Mouse (Mus musculus): Measurements from ENCODE around the gene Col24a1. TPM values are rescaled to one million over a fixed set of nuclear protein-coding genes. Genes with fewer than 3 reads are reported as not detected.

Col24a1 gene
- total RNA-seq, 1 experiment from 2014 or later = not detected

DNA sequence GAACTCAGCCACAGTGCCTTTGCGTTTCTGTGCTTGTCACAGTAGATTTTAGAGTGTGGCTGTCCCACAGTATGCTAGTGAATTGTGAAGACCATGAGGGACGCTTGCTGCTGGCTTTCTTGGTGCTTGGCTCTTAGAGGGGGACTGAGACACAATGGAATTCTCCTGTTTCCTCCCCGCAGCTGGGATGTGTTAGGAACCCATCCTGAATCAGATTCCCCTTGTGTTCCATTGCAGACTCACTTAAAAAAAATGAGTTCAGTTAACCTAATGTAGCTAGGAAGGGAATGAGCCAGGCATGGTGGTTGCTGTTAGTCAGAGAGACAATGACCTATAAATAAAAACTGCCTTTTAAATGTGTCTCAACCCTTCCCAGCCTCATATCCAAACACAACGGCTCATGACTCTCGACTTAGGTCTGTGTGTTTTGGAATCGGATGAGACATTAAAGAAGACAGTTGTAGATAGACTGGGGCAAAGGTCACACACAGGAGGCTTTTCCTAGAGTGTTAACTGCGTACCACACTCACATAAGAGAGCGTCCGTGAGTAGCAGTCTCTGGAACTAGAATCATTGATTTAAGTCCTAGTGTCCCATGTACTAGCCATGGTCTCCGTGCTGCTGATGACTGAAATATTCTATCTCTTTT is 47.7 kb downstream of the Col24a1 start:
- no peak for ATAC-seq (ENCODE audit: extremely low read depth, insufficient number of reproducible peaks, low FRiP score, poor library complexity, severe bottlenecking)

DNA sequence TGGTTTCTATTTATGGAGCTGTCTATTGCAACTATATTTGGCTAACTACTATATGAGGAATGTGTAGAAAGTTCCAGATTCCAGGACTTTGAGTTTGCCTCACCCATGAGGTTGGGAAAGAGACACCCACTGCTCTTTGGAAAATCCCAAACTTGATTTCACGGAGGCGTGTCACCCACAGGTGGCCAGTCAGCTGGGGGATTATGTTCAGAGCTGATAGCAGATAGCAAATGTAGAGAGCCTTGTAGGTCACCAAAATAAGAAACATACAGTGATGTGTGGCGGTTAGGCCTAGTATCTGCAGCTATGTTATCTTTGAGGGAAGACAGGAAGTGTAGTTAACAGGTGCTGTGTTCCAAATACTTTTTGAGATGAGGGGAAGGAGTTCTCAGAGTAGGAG is 56.4 kb downstream of the Col24a1 start:
- ATAC-seq (ENCODE audit: extremely low read depth, insufficient number of reproducible peaks, low FRiP score, poor library complexity, severe bottlenecking) = no peak

DNA sequence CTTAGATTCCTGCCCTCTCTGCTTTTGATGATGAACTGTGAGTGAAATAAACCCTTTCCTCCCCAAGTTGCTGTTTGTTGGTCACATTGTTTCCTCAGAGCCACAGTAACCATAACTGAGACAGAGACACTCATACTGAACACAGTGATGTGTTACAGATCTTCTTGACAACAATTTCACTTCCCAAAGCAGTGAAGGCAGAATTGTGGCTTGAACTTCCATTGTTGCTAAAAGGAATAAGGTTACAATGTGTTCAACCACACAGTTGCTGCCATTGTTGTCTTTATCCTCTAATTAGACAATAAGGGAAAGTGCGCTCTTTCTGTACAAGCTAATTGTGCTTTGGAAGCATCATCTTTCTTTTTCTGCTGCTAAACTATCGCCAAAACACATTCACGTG is 61.7 kb downstream of the Col24a1 start:
- no peak for ATAC-seq (ENCODE audit: extremely low read depth, insufficient number of reproducible peaks, low FRiP score, poor library complexity, severe bottlenecking)

DNA sequence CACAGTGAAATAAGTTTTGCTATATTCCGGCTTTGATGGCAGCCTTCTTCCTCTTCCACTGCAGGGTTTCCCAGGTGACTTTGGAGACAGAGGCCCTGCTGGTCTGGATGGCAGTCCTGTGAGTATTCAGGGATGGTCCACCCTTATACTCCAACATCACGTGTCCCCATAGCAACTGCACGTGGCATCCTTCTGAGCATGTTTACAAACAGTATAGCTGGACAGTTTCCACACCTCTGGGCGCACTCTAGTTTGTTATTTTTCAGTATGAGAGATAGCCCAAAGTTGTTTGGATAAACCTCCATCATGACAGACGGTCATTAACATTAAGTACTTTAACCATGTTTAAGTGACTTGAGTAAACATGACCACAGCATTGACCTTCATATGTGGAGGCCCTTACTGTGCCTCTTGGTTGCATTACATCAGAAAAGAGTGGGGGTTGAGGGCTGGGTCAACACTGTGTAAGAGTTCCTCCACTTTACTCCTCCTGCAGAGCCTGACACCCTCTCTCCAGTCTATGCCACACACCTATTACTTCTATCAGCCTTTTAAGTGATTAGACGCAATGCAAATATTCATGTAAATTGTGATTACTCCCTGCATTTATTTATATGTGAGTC is 64.7 kb downstream of the Col24a1 start:
- ATAC-seq (ENCODE audit: extremely low read depth, insufficient number of reproducible peaks, low FRiP score, poor library complexity, severe bottlenecking) = no peak

DNA sequence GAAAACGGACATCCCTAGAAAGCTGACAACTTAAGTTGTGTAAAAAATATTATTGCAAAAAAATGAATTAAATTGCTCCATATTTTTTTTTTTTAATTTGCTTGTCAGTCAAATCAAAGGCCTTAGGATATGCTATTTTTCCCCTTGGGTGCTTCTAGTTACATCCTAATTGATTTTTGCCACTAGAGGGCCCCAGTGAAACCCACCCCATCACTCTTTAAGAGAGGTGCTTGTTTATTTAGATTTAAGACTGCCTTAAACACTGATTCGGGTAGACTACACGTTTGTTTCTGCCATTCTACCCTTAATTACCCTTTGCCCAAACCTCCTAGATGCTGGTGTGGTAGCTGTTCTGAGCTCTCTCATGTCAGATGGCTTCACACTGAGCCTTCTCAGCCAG is 73.0 kb downstream of the Col24a1 start:
- ATAC-seq (ENCODE audit: extremely low read depth, insufficient number of reproducible peaks, low FRiP score, poor library complexity, severe bottlenecking) = no peak

DNA sequence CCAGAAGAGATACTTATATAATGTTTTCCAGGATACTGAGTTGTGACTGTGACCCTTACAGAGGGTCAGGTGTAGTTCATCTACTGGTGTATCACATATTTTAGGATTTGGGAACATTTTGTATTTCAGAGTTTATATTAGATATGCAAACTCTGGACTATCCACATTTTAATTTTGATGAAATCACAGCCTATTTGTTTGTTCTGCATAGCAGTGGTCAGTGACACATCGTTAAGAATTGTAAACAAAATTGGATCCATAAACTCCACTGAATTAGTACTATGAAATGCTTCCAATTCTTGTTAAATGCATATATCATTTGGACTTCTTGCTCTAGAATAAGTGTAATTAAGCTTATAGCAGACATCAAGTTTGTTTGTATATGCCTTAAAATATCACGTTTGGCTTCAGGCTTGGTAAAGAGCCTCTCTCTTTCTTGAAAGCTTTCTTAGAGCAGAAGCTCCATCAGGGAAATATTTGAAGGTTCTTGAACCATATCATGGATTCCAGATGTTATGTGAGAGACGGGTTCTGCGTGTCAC is 75.0 kb downstream of the Col24a1 start:
- ATAC-seq (ENCODE audit: extremely low read depth, insufficient number of reproducible peaks, low FRiP score, poor library complexity, severe bottlenecking) = no peak

DNA sequence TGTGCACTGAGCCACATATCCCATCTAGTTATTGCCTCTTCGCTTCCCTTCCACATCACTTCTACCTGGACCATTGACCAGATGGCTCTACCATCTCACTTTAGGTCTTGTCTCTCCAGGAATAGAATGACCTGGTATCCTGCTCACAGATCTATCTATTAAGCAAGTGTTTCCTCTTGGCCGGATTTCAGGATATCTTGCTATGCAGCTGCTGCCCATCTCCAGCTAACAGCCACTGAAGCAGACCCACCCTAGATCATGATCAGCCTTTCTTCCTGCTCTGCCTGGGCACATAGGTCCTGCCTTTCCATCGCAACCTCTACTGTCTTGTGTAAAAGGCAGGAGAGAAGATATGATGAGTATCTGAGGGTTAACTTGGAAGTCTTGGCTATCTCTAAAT is 84.0 kb downstream of the Col24a1 start:
- ATAC-seq (ENCODE audit: extremely low read depth, insufficient number of reproducible peaks, low FRiP score, poor library complexity, severe bottlenecking) = no peak

DNA sequence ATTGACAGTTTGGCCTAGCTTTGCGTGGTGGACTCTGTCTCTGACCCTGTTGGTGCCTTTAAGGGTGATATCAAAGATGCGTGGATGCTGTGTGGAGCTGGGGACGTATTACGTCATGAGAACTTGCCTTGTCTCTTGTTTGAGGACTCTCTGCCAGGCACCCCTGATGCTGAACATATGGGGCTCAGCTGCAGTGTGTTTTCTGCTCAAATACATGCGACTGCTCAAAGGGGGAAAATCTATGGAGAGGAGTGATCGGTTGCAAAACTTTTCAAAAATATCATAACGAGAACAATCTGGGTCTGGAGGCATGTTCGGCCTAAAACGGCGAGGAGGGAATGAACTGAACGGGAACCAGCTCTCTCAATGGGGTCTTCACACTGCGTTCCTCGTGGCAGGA is 90.8 kb downstream of the Col24a1 start:
- ATAC-seq (ENCODE audit: extremely low read depth, insufficient number of reproducible peaks, low FRiP score, poor library complexity, severe bottlenecking) = no peak

DNA sequence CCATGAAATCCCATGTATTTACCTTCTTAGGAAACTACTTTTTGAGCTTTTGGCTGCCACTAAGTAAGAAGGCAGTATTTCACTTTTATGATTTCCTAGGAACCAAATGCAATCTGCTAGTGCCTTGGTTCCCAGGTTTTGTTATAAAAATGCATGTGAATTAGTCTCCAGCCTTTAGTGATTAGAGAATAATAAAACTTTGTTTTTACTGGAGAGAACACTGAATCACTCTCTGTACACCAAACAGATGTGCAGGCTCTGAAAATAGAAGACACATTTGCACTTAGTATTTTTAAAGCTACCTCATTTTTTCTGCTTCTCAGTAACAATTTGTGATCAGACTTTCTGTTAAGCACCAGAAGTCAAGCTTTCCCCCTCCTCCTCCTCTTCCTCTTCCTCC is 94.2 kb downstream of the Col24a1 start:
- ATAC-seq (ENCODE audit: extremely low read depth, insufficient number of reproducible peaks, low FRiP score, poor library complexity, severe bottlenecking) = no peak

DNA sequence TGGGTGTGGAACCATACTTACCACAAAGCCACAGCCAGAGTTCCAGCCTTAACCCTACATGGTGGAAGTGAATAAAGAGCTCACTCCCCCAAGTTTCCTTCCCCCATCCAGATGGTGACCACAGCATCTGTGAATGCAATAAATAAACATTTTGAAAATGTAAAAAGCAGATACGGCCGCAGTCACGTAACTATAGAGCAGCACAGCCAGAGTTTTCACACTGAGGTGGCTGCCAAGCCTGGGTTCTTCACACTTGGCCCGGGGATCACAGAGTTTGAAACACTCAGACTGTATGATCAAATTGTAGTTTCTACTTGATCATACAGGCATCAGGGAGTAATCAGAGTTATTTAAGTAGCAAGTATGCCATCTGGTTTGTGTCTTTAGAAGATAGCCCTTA is 98.4 kb downstream of the Col24a1 start:
- no peak for ATAC-seq (ENCODE audit: extremely low read depth, insufficient number of reproducible peaks, low FRiP score, poor library complexity, severe bottlenecking)

DNA sequence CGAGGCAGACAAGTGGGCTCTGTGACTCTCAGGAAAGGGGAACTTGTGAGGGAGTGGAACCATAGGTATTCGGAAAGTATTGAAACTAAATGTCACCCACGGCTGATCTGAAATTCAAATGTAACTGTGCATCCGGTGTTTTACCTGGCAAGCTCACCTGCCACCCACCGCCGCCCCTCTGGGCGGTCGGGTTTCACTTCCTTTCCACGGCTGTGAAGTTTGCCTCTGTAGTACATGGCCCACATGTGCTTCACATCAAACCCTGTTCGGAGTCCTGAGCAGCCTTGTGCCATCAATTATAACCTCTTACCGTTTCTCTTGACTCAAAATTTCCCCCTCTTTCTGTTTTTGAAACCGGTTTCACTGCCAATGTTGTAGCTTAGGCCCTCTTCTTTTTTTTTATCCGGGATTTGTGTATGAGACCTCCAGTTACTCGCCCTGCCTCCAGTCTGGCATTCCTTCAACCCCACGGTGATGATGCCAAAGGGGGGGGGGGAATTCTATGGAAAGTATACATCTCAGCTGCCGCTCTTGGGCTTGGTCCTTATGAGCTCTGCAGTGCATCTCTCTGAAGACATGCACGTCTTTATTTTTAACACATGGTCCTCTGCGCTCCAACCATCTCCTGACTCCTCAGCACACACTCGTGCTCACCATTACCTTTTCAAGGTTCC is 99.9 kb downstream of the Col24a1 start:
- no peak for ATAC-seq (ENCODE audit: extremely low read depth, insufficient number of reproducible peaks, low FRiP score, poor library complexity, severe bottlenecking)

DNA sequence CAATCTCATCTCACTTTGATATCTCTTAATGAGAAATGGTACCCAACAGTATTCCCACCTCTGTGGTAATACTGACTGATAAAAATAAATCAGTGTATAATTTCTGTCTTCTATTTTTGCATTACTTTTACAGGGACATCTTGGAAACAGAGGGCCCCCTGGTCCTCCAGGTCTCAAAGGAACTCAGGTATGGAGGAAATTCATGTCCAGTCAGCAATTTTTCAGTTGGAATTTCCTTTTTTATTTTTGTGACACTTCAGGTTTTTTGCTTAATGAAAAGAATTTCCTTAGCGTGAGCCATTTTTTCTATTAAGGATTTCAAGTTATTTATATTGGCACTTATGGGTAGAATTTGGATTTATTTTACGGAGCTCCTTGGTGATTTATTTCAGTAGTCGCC is 106.9 kb downstream of the Col24a1 start:
- ATAC-seq (ENCODE audit: extremely low read depth, insufficient number of reproducible peaks, low FRiP score, poor library complexity, severe bottlenecking) = no peak

DNA sequence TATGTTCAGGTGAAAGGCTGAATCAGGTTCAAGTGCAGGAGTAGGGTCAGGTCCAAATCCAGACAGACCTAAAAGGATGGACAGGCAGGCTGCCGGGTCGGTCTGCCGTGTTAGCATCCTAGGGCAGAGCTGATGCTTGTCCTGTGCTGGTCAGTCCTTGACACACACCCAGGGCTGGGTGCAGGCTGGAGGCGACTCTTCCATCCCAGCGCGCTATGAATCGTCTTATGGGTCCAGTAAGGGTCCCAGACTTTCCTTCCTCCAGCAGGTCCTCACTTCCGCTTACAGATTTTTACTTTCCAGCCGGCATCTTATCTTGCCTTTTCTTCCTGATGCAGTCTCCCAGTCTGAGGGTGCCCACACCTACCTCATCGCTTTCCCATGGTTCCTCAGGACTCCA is 110.0 kb downstream of the Col24a1 start:
- no peak for ATAC-seq (ENCODE audit: extremely low read depth, insufficient number of reproducible peaks, low FRiP score, poor library complexity, severe bottlenecking)

DNA sequence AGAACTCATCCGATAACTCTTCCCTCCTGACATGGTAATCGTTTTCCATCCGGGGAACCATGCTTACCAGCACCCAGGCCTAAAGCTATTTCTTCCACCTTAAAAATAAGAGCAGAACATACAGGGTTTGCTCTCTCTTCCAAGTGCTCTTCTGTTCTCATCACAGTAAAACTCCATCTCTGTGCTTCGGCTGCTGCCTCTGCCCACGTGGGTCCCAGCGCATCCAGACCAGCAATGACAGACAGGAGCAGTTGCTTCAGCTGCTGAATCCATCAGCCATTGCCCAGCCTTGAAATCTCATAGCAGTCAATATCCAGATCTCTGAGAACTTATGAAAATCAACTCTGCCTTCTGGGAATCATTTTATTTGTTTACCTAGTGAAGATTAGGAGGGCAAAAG is 110.7 kb downstream of the Col24a1 start:
- no peak for ATAC-seq (ENCODE audit: extremely low read depth, insufficient number of reproducible peaks, low FRiP score, poor library complexity, severe bottlenecking)

DNA sequence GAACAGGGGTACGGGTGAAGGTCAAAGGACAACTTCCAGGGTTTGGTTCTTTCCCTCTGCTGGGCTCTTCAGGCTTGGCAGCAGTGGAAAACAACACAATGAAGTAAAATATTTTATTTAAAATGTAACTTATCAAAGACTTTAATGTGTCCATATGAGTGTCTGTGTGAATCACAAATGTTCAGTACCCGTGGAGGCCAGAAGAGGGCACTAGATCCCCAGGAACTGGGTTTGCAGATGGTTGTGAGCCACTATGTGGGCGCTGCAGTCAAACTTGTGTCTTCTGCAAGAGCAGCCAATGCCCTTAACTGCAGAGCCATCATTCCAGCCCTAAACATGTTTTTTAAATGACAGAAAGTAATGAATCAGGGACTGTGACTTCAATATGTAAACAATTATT is 115.8 kb downstream of the Col24a1 start:
- no peak for ATAC-seq (ENCODE audit: extremely low read depth, insufficient number of reproducible peaks, low FRiP score, poor library complexity, severe bottlenecking)

DNA sequence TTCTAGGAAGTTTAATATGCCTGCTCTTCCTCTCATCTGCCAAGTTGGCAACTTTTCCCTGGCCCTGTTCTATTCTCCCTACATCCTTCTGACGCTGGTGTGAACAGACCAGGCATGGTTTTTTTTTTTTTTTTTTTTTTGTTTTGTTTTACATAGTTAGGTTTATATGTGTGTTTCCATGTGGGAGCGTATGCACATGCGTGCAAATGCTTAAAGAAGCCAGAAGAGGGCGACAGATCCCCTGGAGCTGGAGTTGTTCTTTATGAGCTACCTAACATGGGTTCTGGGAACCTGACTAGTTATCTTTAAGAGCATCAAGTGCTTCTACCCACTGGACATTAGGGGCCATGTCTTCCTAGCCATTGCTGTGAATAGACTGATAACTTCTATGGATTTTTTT is 119.9 kb downstream of the Col24a1 start:
- ATAC-seq (ENCODE audit: extremely low read depth, insufficient number of reproducible peaks, low FRiP score, poor library complexity, severe bottlenecking) = no peak

DNA sequence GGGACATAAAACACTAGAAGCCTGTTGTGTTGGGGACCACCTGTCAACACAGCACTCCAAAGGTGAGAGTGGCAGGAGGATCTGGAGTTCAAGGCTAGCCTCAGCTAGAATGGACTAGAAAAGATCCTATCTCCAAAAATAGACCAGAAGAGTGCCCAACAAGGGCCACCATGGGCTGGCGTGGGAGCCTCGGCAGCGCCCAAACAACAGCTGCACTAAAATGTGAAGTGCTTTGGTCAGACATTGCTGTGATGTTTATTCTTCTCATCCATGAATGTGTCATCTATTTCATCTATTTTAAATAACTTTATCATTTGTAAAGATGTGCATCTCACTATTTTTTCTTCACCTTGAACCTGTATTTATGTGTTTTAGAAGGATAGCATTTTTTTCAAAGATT is 122.1 kb downstream of the Col24a1 start:
- no peak for ATAC-seq (ENCODE audit: extremely low read depth, insufficient number of reproducible peaks, low FRiP score, poor library complexity, severe bottlenecking)

DNA sequence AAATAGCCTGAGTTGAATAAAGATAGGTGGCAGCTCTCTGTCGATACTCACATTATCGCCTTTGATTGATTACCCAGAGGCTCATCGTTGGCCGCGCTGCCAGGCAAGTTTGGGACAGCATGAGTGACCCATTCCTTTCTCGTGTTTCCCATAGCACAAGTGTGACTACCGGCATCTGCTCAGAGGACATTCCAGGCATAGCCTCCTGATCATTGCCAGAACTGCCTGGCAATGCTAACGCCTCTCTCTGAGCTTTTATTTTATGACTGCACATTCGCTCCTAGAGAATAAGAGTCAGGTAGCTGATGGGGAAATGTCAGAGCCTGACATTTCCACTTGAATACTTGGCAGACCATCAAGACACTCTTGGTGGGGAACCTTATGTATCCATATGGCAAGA is 125.5 kb downstream of the Col24a1 start:
- ATAC-seq (ENCODE audit: extremely low read depth, insufficient number of reproducible peaks, low FRiP score, poor library complexity, severe bottlenecking) = no peak

DNA sequence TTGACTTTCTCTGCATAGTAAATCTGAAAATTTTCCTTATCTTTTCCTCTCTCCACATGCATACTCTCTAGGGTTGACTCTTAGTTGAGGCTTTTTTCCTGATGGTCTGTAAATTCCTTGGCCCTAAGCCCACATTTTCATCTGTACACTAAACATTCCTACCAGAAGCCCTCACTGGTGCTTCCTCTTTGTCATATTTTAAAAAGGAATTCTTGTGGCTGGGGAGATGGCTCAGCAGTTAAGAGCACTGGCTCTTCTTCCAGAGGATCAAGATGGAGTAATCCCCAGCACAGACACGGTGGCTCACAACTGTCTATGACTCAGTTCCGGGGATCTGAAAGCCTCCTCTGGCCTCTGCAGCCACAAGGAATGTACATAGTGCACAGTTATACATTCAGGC is 128.1 kb downstream of the Col24a1 start:
- no peak for ATAC-seq (ENCODE audit: extremely low read depth, insufficient number of reproducible peaks, low FRiP score, poor library complexity, severe bottlenecking)

DNA sequence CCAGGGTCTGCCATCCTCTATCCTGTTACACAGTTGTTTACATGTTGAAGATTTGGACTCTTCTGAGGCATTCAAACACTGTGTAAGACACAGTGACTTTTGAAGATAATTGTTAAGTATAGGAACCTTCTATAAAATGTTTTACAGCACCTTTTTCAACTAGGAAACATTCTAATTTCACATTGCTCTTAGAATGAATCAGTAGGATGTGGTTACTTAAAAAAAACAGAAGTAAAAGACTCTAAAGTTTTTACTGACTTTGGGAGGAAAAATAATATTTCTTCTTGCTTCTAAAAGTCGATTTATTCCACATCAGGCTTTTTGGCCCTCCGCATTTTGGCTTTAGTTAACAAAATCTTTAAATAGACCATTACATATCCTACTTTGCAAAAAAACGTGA is 129.8 kb downstream of the Col24a1 start:
- no peak for ATAC-seq (ENCODE audit: extremely low read depth, insufficient number of reproducible peaks, low FRiP score, poor library complexity, severe bottlenecking)
